Mouse (Mus musculus): ENCODE results near the gene Gm13275.
"Not testable (repeated sequence)": the region's sequence is repeated elsewhere in the genome, so short reads cannot be mapped to it uniquely, and the experiment has no call there.

DNA sequence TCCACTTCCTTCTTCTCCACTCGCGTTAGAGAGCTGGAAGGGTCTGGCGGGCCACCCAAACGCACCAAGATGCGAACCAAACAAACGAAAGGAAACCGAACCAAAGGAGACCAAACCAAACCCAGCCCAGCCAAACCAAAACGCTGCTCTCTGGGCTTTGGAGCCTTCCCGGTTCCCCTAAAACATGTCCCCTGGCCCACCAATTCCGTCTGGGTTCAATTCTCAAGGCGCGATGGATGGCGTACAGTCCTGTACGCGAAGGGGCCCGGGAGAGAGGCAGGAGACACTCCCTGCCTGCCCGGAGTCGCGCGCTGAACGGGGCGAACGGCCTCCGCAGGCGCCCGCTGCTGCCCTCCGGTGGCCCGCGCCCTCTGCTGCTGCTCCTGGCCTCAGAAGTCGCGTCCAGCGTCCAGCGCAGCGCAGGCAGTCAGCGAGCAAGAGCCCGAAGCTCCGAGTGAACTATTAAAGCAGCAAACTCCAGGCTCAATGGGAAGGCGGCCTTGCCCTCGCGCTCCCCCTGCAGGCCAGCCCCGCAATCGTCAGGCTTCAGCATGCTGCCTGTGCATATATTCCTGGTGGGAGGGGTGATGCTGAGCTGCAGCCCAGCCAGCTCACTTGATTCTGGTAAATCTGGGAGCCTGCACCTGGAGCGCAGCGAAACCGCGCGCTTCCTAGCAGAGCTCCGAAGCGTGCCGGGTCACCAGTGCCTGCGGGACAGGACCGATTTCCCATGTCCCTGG, at the start of gene Gm13275:
- not testable (repeated sequence) for TF ChIP-seq CTCF (conservative IDR thresholded peaks at IDR 0.05 in 1 of 2, IDR thresholded peaks at IDR 0.05 in 1 of 2; ENCODE audit: low read depth in 2 of 2, low read length in 2 of 2); E2F4 (IDR thresholded peaks at IDR 0.05; ENCODE audit: insufficient replicate concordance, low read depth, low read length)

All from CH12.LX (cell line).